Mouse (Mus musculus) hematopoietic stem cell, adult 5-6 weeks (primary cell): ENCODE measurements at regions not wholly inside any gene's neighbourhood (a gene's known extent, or its start where the extent isn't known, plus 50 kb on each side); places are given as distances from the start of the nearest gene placed in this dataset.

Experiments used
- ATAC-seq, 2 experiments: fragments of 125-278 bp in 1 of 2; replicated peaks in 1 of 2; 2 replicates each; pipeline ENCODE4 v1.8.0; 2016 to 2017; ENCODE audit warnings: inconsistent platforms in 2 of 2, mild to moderate bottlenecking in 2 of 2, moderate number of reproducible peaks in 2 of 2, low read depth in 1 of 2, moderate TSS enrichment in 1 of 2; ENCODE audit not compliant: low FRiP score in 2 of 2, poor library complexity in 2 of 2, severe bottlenecking in 2 of 2, insufficient read depth in 1 of 2, low TSS enrichment in 1 of 2

GRCm38 (mm10) chr6:32739162-32739745 lies 151.3 kb upstream of the Plxna4 start:
- ATAC-seq = no peak

- no peak for ATAC-seq
Observed at GRCm38 (mm10) chr6:32728706-32729105, 140.7 kb upstream of the Plxna4 start.

DNA sequence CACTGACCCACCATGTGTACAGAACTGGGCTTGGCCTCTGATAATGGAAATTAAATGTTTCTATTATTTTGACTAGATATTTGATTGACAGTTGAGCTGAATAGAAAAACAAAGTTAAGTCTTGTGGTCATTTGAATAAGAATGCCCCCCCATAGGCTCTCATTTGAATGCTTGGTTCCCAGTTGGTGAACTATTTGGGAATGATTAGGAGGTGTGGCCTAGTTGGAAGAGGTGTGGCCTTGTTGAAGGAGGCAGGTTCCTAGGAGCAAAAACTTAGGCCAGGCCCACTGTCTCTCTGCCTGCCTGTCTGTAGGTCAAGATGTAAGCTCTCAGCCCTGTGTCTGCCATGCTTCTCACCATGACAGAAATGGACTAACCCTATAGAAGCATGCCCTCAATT lies 138.6 kb upstream of the Plxna4 start:
- no peak for ATAC-seq

DNA sequence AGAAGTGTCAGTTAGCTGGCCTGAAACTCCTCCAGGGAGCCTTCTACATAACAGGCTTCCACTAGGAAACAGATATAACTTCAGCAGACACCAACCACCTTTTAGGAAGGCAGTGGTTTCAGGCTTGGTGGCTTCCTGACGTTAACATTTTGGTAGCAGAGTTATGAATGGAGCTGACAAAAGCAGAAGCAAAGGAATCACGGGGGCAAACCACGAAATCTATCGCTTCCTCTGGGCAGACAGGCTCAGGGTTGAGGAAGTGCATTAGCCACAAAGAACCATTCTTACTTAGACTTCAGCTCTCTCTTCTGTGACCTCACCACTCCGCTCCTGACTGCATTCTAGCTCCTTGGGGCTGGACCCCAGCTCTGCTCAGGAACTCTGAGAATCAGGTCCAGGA lies 129.9 kb upstream of the Plxna4 start:
- ATAC-seq = peak; percentile 93

GRCm38 (mm10) chr6:32715137-32715536 lies 127.1 kb upstream of the Plxna4 start:
- ATAC-seq = no peak

DNA sequence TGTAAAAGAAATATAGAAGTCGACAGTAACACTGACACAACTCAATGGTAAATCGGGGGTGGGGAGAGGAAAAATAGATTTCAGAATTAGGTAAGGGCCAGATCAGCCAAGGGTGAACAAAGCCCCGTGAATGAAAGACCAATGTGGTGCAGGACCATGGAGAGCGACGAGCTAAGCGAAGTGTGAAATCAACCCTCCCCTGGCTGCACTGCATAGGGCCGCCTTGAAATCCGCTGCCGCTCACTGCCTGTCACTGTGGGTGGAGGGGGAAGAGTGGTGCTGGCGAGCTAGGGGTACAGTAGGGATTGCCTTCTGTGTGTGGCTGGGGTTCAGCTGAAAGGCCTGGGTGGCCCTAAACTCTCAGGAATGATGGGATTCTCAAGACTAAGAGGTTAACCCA lies 122.2 kb upstream of the Plxna4 start:
- ATAC-seq = peak; percentile 75 to 84

DNA sequence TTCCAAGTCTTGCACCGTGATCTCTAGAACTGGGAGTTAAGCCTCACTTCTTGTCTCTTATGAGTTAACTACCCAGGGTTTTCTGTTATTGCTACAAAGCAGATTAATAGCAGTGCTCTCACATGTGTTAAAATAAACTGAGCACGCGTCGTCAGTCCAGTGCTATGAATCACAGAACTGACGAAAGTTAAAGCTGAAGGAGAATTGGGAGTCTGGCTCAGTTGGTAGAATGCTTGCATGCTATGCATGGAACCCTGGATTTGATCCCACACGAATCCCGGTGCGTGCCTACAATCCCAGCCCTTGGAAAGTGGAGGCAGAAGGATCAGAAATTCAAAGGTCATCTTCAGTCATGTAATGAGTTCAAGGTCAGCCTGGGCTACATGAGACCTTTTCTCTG lies 121.6 kb upstream of the Plxna4 start:
- no peak for ATAC-seq

DNA sequence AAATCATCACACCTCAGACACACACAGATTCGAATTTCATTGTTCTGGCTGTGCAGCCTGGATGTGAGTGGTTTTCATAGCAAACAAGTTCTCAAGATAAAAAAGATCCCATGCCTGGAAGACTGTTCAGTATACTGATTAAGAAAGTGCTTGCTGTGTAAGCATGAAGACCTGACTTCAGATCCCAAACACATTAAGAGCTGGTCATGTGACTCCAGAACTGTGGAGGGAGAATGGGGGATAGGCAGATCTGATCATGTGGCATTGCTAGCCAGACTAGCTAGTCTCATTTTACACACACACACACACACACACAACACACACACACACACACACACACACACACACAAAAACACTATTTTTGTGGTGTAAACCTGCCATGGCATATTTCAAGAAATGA lies 119.4 kb upstream of the Plxna4 start:
- no peak for ATAC-seq

GRCm38 (mm10) chr6:32706376-32706775 lies 118.4 kb upstream of the Plxna4 start:
- no peak for ATAC-seq

DNA sequence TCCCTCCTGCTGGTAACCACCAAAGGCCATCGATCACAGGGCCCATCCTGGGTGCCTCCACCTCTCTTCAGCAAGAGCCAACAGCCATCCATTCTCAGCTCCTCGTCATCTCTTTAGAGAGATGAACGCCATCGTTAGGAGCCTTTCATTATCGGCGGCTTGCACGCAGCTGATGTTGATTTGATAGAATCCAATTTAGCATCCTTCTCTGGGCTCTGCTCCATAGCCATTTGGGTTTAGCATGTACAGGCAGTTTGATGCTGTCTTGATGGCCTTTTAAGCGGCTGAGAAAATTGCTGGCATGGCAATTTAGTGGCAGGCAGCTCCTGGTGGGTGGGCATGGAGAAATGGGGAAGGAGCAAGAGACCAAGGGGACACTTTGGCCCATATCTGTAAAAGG lies 115.5 kb upstream of the Plxna4 start:
- no peak for ATAC-seq

- no peak for ATAC-seq
Observed at GRCm38 (mm10) chr6:32702245-32702791, 114.3 kb upstream of the Plxna4 start.

DNA sequence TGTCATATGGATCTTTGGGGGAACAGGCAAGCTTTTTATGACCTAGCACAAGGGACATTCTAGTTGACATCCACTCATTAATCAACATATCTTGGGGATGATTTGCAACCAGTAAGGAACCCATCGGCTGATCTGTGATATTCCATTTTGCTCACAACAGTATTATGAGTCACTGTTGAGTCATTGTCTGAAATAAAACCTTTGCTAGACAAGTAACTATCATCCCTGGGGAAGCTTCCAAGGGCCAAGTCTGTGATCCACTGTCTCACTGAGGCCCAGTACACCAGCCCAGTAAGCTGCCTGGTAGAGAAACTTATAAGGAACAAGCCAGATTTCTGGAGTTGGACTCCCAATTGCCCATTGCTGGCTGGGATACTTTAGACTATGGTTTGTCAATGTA lies 111.8 kb upstream of the Plxna4 start:
- no peak for ATAC-seq

- ATAC-seq = no peak
Observed at GRCm38 (mm10) chr6:32697771-32698270, 109.8 kb upstream of the Plxna4 start.

DNA sequence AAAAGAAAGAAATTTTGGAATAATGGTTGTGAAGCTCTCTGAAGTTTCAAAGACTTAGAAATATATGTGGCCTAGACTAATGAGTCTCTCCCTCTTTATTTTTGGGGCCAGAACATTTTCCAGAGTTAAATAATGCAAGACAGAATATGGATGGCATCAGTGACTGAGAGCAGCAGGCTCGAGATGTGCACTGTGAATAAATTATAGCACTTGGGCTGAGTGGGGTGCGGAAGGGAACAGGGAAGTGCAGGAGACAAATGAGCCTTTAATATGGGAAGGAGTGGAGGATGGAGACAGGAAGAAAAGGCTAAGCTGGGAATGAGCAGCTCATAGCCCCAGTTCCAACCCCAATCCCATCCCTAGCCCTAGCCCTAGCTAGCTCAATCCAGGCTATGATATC lies 108.0 kb upstream of the Plxna4 start:
- no peak for ATAC-seq

- no peak for ATAC-seq
Observed at GRCm38 (mm10) chr6:32672552-32672951, 84.6 kb upstream of the Plxna4 start.

DNA sequence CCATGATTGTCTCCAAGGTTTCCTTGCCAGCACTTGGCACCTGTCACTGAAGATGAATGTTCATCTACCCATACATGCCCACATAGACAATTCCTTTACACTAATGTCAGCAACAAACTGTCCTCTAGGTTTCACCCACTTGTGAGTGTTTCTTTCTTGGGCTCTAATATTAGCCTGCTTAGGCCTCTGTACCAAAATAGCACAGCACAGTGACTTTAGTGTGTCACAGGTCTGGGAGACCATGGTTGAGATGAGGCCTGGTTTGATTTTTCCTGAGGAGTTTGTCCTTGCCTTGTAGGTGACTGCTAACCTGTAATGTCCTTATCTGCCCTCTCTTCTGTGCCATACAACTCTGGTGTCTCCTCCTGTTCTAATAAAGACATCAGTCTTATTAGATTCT lies 71.8 kb upstream of the Plxna4 start:
- ATAC-seq = no peak

- no peak for ATAC-seq
Observed at GRCm38 (mm10) chr6:32657378-32657777, 69.4 kb upstream of the Plxna4 start.

DNA sequence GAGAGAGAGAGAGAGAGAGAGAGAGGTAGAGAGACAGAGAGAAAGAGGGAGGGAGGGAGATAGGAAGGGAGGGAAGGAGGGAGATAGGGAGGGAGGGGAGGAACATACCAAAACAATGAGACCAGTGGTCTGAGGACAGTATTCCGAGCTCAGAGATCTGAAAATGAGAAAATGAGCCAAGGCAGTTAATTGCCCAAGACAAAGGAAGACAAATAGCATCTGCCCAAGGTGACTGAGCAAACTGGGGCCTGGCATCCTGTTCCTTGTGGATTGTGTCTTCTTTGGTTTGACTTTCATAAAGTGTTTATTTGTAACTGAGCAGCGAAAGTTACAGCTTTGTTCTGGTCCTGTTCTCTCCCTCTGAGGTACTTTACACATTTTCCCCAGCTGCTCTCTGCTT lies 66.2 kb upstream of the Plxna4 start:
- ATAC-seq = no peak

DNA sequence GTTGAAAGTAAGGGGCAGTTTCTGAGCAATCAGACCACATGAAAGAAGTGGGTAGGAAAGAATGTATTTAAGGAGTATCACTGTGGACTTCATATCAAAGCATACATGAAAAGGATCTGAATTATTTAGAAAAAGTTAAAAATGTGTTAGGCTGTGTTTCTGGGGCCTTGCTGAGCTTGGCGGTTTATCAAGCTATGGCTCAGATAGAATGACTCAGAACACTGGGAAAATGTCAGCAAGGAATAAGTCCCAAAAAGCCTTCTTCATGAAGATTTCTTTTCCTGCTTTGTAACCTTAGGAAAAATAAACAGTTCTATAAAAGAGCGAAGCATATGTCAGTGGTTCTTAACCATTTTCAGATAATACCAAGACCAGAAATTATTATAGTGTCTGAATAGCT lies 56.0 kb upstream of the Plxna4 start:
- ATAC-seq = no peak
